Mouse (Mus musculus) kidney, adult 2 months (tissue): Measurements from ENCODE around the gene Gm11549. TPM values are rescaled to one million over a fixed set of nuclear protein-coding genes. Genes with fewer than 3 reads are reported as not detected.

Source experiments
- DNase-seq: peaks from one replicate; pipeline ENCODE4 v3.0.0; 2021
- H3K27ac ChIP-seq: fragments of 200-500 bp; 2 replicates; pipeline ENCODE4 v1.5.1; 2012; ENCODE audit warnings: low read depth, low read length, control low read depth, inconsistent platforms; ENCODE audit not compliant: insufficient read depth
- H3K27me3 ChIP-seq: fragments of 200-500 bp; replicated peaks from 2 replicates; pipeline ENCODE4 v1.6.1; 2012; ENCODE audit warnings: mild to moderate bottlenecking, moderate library complexity, low read length, inconsistent platforms; ENCODE audit not compliant: control insufficient read depth, insufficient read depth
- H3K36me3 ChIP-seq: fragments of 200-500 bp; 2 replicates; pipeline ENCODE4 v1.6.1; 2012; ENCODE audit warnings: mild to moderate bottlenecking, moderate library complexity, low read length, inconsistent platforms; ENCODE audit not compliant: control insufficient read depth, insufficient read depth
- H3K4me1 ChIP-seq: fragments of 200-500 bp; 2 replicates; pipeline ENCODE4 v1.6.1; 2011; ENCODE audit warnings: low read length; ENCODE audit not compliant: control insufficient read depth, insufficient read depth
- H3K4me3 ChIP-seq: fragments of 200-500 bp; 2 replicates; pipeline ENCODE4 v1.5.1; 2011; ENCODE audit warnings: mild to moderate bottlenecking, low read depth, low read length, control low read depth; ENCODE audit not compliant: insufficient read depth
- CTCF ChIP-seq: fragments of 200-500 bp; conservative IDR thresholded peaks from 2 replicates; pipeline ENCODE4 v1.5.1; 2011; ENCODE audit warnings: low read depth, mild to moderate bottlenecking, control low read depth, low read length, moderate library complexity, mixed read lengths; ENCODE audit not compliant: insufficient read depth, insufficient read length
- POLR2A ChIP-seq: fragments of 200-500 bp; IDR thresholded peaks from one replicate; pipeline ENCODE4 v1.6.1; 2011; ENCODE audit warnings: low read depth, low read length, control low read depth
- WGBS: fragments of 180-500 bp; shearing (Covaris S2); methylation state at CpG from one replicate; pipeline ENCODE4 v1.1.7; 2018; 5-methylcytosine and 5-hydroxymethylcytosine counted together
- polyA plus RNA-seq: library from polyadenylated mRNA; depleted of rRNA; stranded (reverse); fragments of >200 nt; gene quantifications from 2 replicates; pipeline ENCODE4 v1.2.3, GENCODE M21; 2012

Gene Gm11549
- polyA plus RNA-seq, 1 experiment: not detected

- H3K27ac ChIP-seq: peak overlapping the region; percentile 49; the same call in 1 of the 2 replicates
Observed at GRCm38 (mm10) chr3:36482940-36483339, 38.7 kb downstream of the Gm11549 start.

GRCm38 (mm10) chr3:36481776-36482193 lies 39.8 kb downstream of the Gm11549 start:
- Histone ChIP-seq H3K4me1 (peaks cover 9% of the 10 kb centered on the region), H3K4me3 (no peak overlapping the region), H3K36me3 (no peaks in the 10 kb centered on the region), H3K27me3 (no peaks in the 10 kb centered on the region), H3K27ac (peak overlapping the region; percentile 18)
- peak; percentile 61 for DNase-seq
- 29% methylated on average over 11 of the region's 11 CpGs for WGBS
- TF ChIP-seq POLR2A (no peak), CTCF (no peak)

More at GRCm38 (mm10) chr3:36482940-36483339, 38.7 kb downstream of the Gm11549 start:
- Histone ChIP-seq H3K27me3 (no peaks in the 10 kb centered on the region), H3K4me1 (peaks cover 9% of the 10 kb centered on the region), H3K36me3 (no peaks in the 10 kb centered on the region), H3K4me3 (no peak overlapping the region)
- WGBS: 36% methylated on average over 9 of the region's 9 CpGs
- TF ChIP-seq POLR2A: no peak
- no peak for TF ChIP-seq CTCF
- DNase-seq: no peak

- WGBS: 28% methylated on average over 2 of the region's 2 CpGs
- Histone ChIP-seq H3K4me1 (peaks cover 9% of the 10 kb centered on the region), H3K27me3 (no peaks in the 10 kb centered on the region), H3K36me3 (no peaks in the 10 kb centered on the region), H3K4me3 (no peak overlapping the region), H3K27ac (no peak overlapping the region)
- TF ChIP-seq POLR2A (no peak), CTCF (no peak)
- DNase-seq: peak; percentile 33
Observed at GRCm38 (mm10) chr3:36480486-36480885, 41.1 kb downstream of the Gm11549 start.

- Histone ChIP-seq H3K4me1 (peaks cover 9% of the 10 kb centered on the region), H3K4me3 (no peak overlapping the region), H3K27ac (no peak overlapping the region), H3K27me3 (no peaks in the 10 kb centered on the region), H3K36me3 (no peaks in the 10 kb centered on the region)
- 53% methylated on average over 8 of the region's 8 CpGs for WGBS
- peak; percentile 40 for DNase-seq
- no peak for TF ChIP-seq POLR2A
- no peak for TF ChIP-seq CTCF
Observed at GRCm38 (mm10) chr3:36478776-36479175, 42.8 kb downstream of the Gm11549 start.

GRCm38 (mm10) chr3:36476261-36477155 lies 45.1 kb downstream of the Gm11549 start:
- H3K4me3 ChIP-seq: peak overlapping the region; percentile 80
- peaks cover 5% of the 10 kb centered on the region for H3K4me1 ChIP-seq
- H3K36me3 ChIP-seq: no peaks in the 10 kb centered on the region
- H3K27me3 ChIP-seq: no peaks in the 10 kb centered on the region
- WGBS: 27% methylated on average over 20 of the region's 20 CpGs
- DNase-seq: peak; percentile 8
- no peak overlapping the region for H3K27ac ChIP-seq
- no peak for TF ChIP-seq CTCF
- TF ChIP-seq POLR2A: no peak

- WGBS: under 1% methylated on average over 32 of the region's 32 CpGs
Observed at GRCm38 (mm10) chr3:36475532-36476087, 46.0 kb downstream of the Gm11549 start, which contains the start of the genes Anxa5 and 1810062G17Rik. Gene Anxa5 (minus strand): TSS chr3:36475894. Gene 1810062G17Rik (plus strand): TSS chr3:36475937.

More at GRCm38 (mm10) chr3:36475532-36476087, 46.0 kb downstream of the Gm11549 start, which contains the start of the genes Anxa5 and 1810062G17Rik:
- peak; percentile 99 for DNase-seq
- Histone ChIP-seq H3K4me1 (peaks cover 5% of the 10 kb centered on the region), H3K27ac (peak within 1 kb of the TSS; percentile 84), H3K27me3 (no peaks in the 10 kb centered on the region), H3K4me3 (peak within 1 kb of the TSS; percentile 80), H3K36me3 (no peaks in the 10 kb centered on the region)
- TF ChIP-seq CTCF (peak; percentile 49), POLR2A (peak; percentile 88)
